Mouse (Mus musculus) thymus, adult 2 months (tissue): ENCODE measurements at regions not wholly inside any gene's neighbourhood (a gene's known extent, or its start where the extent isn't known, plus 50 kb on each side); places are given as distances from the start of the nearest gene placed in this dataset.

Source experiments
- DNase-seq: peaks from one replicate; pipeline ENCODE4 v3.0.0; 2021
- H3K27ac ChIP-seq: fragments of 200-500 bp; 2 replicates; pipeline ENCODE4 v1.5.1; 2012; ENCODE audit warnings: low read length, control low read depth; ENCODE audit not compliant: control insufficient read depth, insufficient read depth
- H3K27me3 ChIP-seq: fragments of 200-500 bp; 2 replicates; pipeline ENCODE4 v1.6.1; 2012; ENCODE audit warnings: mild to moderate bottlenecking, low read length, moderate library complexity, mixed read lengths; ENCODE audit not compliant: control insufficient read depth, insufficient read depth
- H3K36me3 ChIP-seq: fragments of 200-500 bp; 2 replicates; pipeline ENCODE4 v1.6.1; 2012; ENCODE audit warnings: mild to moderate bottlenecking, low read length, moderate library complexity; ENCODE audit not compliant: control insufficient read depth, insufficient read depth
- H3K4me1 ChIP-seq: fragments of 200-500 bp; replicated peaks from 2 replicates; pipeline ENCODE4 v1.6.1; 2012; ENCODE audit warnings: low read length; ENCODE audit not compliant: control insufficient read depth, insufficient read depth
- H3K4me3 ChIP-seq: fragments of 200-500 bp; 2 replicates; pipeline ENCODE4 v1.5.1; 2012; ENCODE audit warnings: mild to moderate bottlenecking, low read length, control low read depth, moderate library complexity; ENCODE audit not compliant: control insufficient read depth, insufficient read depth
- CTCF ChIP-seq: fragments of 200-500 bp; IDR thresholded peaks from 2 replicates; pipeline ENCODE4 v1.5.1; 2012; ENCODE audit warnings: mild to moderate bottlenecking, control low read depth, low read length, moderate library complexity, borderline replicate concordance; ENCODE audit not compliant: control insufficient read depth, poor library complexity, insufficient read depth; ENCODE audit errors: extremely low read depth
- POLR2A ChIP-seq: fragments of 200-500 bp; IDR thresholded peaks from 2 replicates; pipeline ENCODE4 v1.6.1; 2012; ENCODE audit warnings: mild to moderate bottlenecking, low read length, control low read depth, moderate library complexity; ENCODE audit not compliant: control insufficient read depth, poor library complexity, insufficient read depth; ENCODE audit errors: extremely low read depth
- WGBS: fragments of 180-500 bp; shearing (Covaris S2); methylation state at CpG from one replicate; pipeline ENCODE4 v1.1.7; 2018; 5-methylcytosine and 5-hydroxymethylcytosine counted together

DNA sequence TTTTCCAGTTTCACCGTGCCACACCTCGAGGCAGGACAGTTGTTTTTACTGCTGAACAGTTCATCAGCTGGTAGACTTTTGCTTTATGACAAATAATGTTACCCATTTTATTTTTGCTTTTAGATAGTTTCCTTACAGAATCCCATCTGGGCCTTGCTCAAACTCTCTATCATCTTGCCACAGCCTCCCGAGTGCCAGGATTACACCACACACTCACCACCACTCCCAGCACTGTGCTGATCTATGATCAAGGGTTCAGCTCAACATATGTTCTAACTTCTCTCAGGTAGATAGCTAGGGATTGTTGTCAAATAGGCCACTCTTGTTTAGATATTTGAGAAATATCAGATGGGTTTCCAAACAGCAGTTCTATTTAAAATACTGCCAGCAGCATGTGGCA, 160.5 kb upstream of the Six2 start:
- no peak for DNase-seq
- H3K4me1 ChIP-seq = no peaks in the 10 kb centered on the region
- 97% methylated on average over 3 of the region's 3 CpGs for WGBS
- no peak overlapping the region for H3K27ac ChIP-seq
- no peak overlapping the region for H3K4me3 ChIP-seq
- no peaks in the 10 kb centered on the region for H3K27me3 ChIP-seq
- H3K36me3 ChIP-seq = no peaks in the 10 kb centered on the region
- TF ChIP-seq CTCF (no peak), POLR2A (no peak)

DNA sequence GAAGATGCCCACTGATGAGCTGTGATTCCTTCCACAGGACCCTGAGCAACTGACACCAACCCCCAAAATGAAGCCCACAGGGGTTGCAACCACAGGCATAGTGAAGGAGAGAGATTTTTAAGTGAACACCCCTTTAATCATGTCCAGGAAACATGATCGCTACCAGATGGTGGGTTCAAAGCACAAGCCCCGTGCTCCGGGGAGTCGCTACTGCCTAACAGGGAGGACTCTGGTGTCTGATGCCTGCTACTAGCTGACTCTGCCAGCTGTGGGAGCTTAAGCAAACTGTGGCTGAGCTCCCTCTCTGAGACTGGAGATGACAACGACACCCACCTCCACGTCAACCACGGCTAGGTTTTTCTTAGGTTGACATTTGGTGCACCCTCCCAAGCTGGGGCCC, 159.7 kb upstream of the Six2 start:
- 91% methylated on average over 7 of the region's 7 CpGs for WGBS
- H3K27ac ChIP-seq = no peak overlapping the region
- no peaks in the 10 kb centered on the region for H3K27me3 ChIP-seq
- no peak for DNase-seq
- no peak overlapping the region for H3K4me3 ChIP-seq
- TF ChIP-seq CTCF (no peak), POLR2A (no peak)
- no peaks in the 10 kb centered on the region for H3K36me3 ChIP-seq
- no peaks in the 10 kb centered on the region for H3K4me1 ChIP-seq

DNA sequence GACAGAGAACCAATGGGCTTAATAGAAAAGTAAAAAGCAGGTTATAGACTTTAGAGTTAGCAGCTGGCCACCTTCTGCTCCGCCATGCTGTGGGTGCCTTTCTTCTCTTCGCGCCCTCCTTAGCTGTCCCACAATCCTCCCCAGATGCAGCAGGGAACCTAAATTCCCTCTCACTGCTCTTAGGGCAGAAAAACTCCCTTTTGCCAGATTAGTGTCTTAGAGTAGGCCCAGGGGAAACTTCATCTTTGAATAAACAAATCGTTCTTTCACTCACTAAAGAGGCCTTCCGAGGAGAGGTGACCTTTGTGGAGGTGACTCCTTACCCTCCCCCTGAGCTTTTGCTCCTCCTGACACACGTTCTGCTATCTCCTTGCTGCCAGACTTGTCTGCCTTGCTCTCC, 157.0 kb upstream of the Six2 start:
- 94% methylated on average over 6 of the region's 6 CpGs for WGBS
- Histone ChIP-seq H3K4me3 (no peak overlapping the region), H3K36me3 (no peaks in the 10 kb centered on the region), H3K4me1 (no peaks in the 10 kb centered on the region), H3K27ac (no peak overlapping the region), H3K27me3 (no peaks in the 10 kb centered on the region)
- TF ChIP-seq CTCF (no peak), POLR2A (no peak)
- no peak for DNase-seq

DNA sequence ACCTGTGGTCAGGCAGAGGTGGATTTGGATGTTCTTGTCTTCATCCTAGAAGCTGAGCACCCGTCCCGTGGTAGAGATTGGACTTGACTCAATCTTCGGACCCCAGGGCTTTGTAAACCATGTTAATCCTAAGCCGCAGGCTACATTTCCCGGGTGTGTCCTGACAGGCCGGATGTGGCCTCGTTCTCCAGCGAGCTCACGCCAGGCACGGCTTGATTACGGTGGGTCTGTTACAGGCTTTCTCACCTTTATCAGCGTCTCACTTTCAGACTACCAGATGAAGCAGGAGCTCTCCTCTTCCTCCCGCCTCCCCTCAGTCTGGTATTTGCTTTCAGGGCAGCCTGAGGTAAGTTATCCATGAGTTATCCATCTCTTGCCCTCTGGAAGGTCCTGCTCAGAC, 156.4 kb upstream of the Six2 start:
- H3K27ac ChIP-seq = no peak overlapping the region
- no peak for DNase-seq

DNA sequence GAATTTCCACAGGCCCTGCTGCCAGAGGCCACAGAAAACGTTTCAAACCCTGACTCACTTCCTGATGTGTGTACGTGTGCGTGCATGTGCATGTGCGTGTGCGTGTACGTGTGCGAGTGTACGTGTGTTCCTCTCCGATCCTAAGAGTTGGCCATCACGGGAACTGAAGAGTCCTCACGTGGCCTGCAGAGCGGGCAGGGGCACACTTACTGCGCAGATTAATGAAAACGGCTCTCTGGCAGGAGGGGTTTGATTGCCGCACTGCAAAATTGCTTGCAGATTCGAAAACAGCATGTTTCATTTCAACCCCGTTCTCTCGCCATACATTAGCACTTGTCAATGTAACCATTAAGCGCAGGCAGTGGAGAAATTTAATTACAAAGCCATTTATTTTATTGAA, 135.0 kb upstream of the Six2 start:
- TF ChIP-seq CTCF = no peak
- no peak for TF ChIP-seq POLR2A
- H3K27me3 ChIP-seq = no peaks in the 10 kb centered on the region
- H3K27ac ChIP-seq = no peak overlapping the region
- no peak overlapping the region for H3K4me3 ChIP-seq
- no peaks in the 10 kb centered on the region for H3K36me3 ChIP-seq
- DNase-seq = no peak
- no peaks in the 10 kb centered on the region for H3K4me1 ChIP-seq
- WGBS = 94% methylated on average over 19 of the region's 19 CpGs

More for the DNA sequence above, 156.4 kb upstream of the Six2 start:
- H3K4me3 ChIP-seq = no peak overlapping the region
- H3K4me1 ChIP-seq = no peaks in the 10 kb centered on the region
- 94% methylated on average over 13 of the region's 13 CpGs for WGBS
- H3K36me3 ChIP-seq = no peaks in the 10 kb centered on the region
- TF ChIP-seq POLR2A = no peak
- TF ChIP-seq CTCF = no peak
- no peaks in the 10 kb centered on the region for H3K27me3 ChIP-seq

DNA sequence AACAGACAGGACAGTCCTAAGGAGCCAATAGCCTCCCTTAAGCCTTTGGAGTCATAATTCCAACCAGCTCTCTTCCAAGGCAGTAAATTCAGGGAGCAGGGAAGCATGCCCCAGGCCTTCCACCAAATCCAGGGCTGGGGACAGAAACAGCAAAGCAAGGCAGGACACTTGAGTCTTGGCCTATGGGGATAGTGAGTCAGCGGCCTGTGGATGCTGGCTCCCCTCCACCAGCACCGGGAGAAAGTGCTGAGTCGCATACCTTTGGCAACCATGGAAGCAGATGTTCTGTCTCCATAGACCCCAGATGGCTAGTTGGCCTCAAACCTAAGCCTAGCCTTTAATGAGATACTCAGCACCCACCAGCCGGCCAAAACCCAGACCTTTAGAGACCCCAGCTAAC, 133.8 kb upstream of the Six2 start:
- Histone ChIP-seq H3K4me3 (no peak overlapping the region), H3K27ac (no peak overlapping the region), H3K27me3 (no peaks in the 10 kb centered on the region), H3K4me1 (no peaks in the 10 kb centered on the region), H3K36me3 (no peaks in the 10 kb centered on the region)
- no peak for DNase-seq
- TF ChIP-seq CTCF (no peak), POLR2A (no peak)
- 66% methylated on average over 4 of the region's 4 CpGs for WGBS
